Mouse (Mus musculus) MEL (cell line): ENCODE data around the gene Dapp1.

Experiments
- CTCF ChIP-seq, 3 experiments: IDR thresholded peaks in 2 of 3; conservative IDR thresholded peaks in 1 of 3; 2 replicates each; pipeline ENCODE4 v1.5.1; 2011 to 2012; ENCODE audit warnings: low read length in 3 of 3, low read depth in 2 of 3, mild to moderate bottlenecking in 2 of 3, improper control_type of control experiment in 1 of 3, inconsistent platforms in 1 of 3, mixed read lengths in 1 of 3, moderate library complexity in 1 of 3; ENCODE audit not compliant: control insufficient read depth in 1 of 3, insufficient read depth in 1 of 3, poor library complexity in 1 of 3, severe bottlenecking in 1 of 3
- E2F4 ChIP-seq: IDR thresholded peaks from 2 replicates; pipeline ENCODE4 v1.6.1; 2011; ENCODE audit warnings: low read depth, low read length, improper control_type of control experiment, borderline replicate concordance
- ETS1 ChIP-seq: IDR thresholded peaks from 2 replicates; pipeline ENCODE4 v1.6.1; 2012; ENCODE audit warnings: low read depth, mild to moderate bottlenecking, inconsistent platforms, low read length, improper control_type of control experiment, moderate library complexity
- KAT2A ChIP-seq: conservative IDR thresholded peaks from 2 replicates; pipeline ENCODE4 v1.6.1; 2012; ENCODE audit warnings: low read depth, low read length, improper control_type of control experiment, inconsistent platforms
- MAZ ChIP-seq: IDR thresholded peaks from 2 replicates; pipeline ENCODE4 v1.6.1; 2012; ENCODE audit warnings: low read depth, mild to moderate bottlenecking, inconsistent platforms, low read length, improper control_type of control experiment
- MEF2A ChIP-seq: IDR thresholded peaks from 2 replicates; pipeline ENCODE4 v1.6.1; 2014; ENCODE audit warnings: low read depth, mild to moderate bottlenecking, inconsistent platforms, low read length, improper control_type of control experiment; ENCODE audit not compliant: poor library complexity, insufficient replicate concordance, severe bottlenecking; ENCODE audit errors: extremely low read depth
- MYC ChIP-seq: IDR thresholded peaks from 2 replicates; pipeline ENCODE4 v1.6.1; 2011; ENCODE audit warnings: low read depth, mild to moderate bottlenecking, low read length, improper control_type of control experiment, moderate library complexity
- NRF1 ChIP-seq: IDR thresholded peaks from 2 replicates; pipeline ENCODE4 v1.6.1; 2014; ENCODE audit warnings: low read depth, mild to moderate bottlenecking, inconsistent platforms, low read length, improper control_type of control experiment, moderate library complexity; ENCODE audit not compliant: poor library complexity, insufficient read depth, severe bottlenecking
- POLR2A ChIP-seq, 2 experiments: IDR thresholded peaks; 2 replicates each; pipeline ENCODE4 v1.6.1; 2011 to 2012; ENCODE audit warnings: low read length in 2 of 2, mild to moderate bottlenecking in 2 of 2, control low read depth in 1 of 2, improper control_type of control experiment in 1 of 2, low read depth in 1 of 2, moderate library complexity in 1 of 2; ENCODE audit not compliant: control insufficient read depth in 1 of 2, insufficient read depth in 1 of 2, poor library complexity in 1 of 2
- POLR2AphosphoS2 ChIP-seq: IDR thresholded peaks from 2 replicates; pipeline ENCODE4 v1.6.1; 2011; ENCODE audit warnings: low read length, improper control_type of control experiment
- TAL1 ChIP-seq: IDR thresholded peaks from 2 replicates; pipeline ENCODE4 v1.6.1; 2012; ENCODE audit warnings: mild to moderate bottlenecking, inconsistent platforms, low read length, moderate library complexity, mixed read lengths
- USF1 ChIP-seq: IDR thresholded peaks from 2 replicates; pipeline ENCODE4 v1.6.1; 2014; ENCODE audit warnings: low read depth, mild to moderate bottlenecking, inconsistent platforms, low read length, improper control_type of control experiment, moderate library complexity
- USF2 ChIP-seq, 2 experiments: IDR thresholded peaks; 2 replicates each; pipeline ENCODE4 v1.6.1; 2011 to 2012; ENCODE audit warnings: improper control_type of control experiment in 2 of 2, low read length in 2 of 2, borderline replicate concordance in 1 of 2, inconsistent platforms in 1 of 2, low read depth in 1 of 2, mild to moderate bottlenecking in 1 of 2; ENCODE audit not compliant: insufficient read depth in 1 of 2
- ZKSCAN1 ChIP-seq: IDR thresholded peaks from 2 replicates; pipeline ENCODE4 v1.6.1; 2012; ENCODE audit warnings: low read depth, mild to moderate bottlenecking, inconsistent platforms, low read length, improper control_type of control experiment, moderate library complexity

DNA sequence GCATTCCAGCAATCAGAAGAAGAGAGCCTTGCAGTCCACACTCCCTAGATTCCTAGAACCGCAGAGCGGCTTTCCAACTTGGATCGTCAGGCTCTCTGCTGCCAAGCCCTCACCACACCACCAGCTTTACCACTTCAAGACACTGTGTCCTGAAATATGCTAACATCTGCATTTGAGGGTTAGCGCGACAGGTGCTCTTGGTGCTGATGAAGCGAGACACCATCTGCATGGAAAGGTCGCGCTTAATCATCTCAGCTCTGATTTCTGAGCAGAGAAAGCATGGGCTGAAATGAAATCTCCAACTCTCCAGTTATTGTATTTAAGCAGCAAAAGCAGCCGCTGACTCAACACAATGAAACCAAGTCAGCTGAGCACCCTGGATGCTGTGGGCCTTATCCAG is 8.1 kb upstream of the Dapp1 start:
- TF ChIP-seq TAL1 (no peak), ZKSCAN1 (no peak), E2F4 (no peak), POLR2A (IDR thresholded peaks at IDR 0.05; ENCODE audit: control insufficient read depth in 1 of 2, insufficient read depth in 1 of 2, low read depth in 1 of 2, low read length in 2 of 2, poor library complexity in 1 of 2) (no peak), CTCF (IDR thresholded peaks at IDR 0.05 in 2 of 3, conservative IDR thresholded peaks at IDR 0.05 in 1 of 3; ENCODE audit: control insufficient read depth in 1 of 3, insufficient read depth in 1 of 3, low read depth in 2 of 3, low read length in 3 of 3, poor library complexity in 1 of 3, severe bottlenecking in 1 of 3) (no peak), MYC (no peak), ETS1 (no peak), MEF2A (no peak), MAZ (no peak), USF2 (IDR thresholded peaks at IDR 0.05; ENCODE audit: borderline replicate concordance in 1 of 2, insufficient read depth in 1 of 2, low read depth in 1 of 2, low read length in 2 of 2) (no peak), NRF1 (no peak), POLR2AphosphoS2 (no peak), USF1 (no peak), KAT2A (no peak)
